Mouse (Mus musculus): ENCODE data around the gene Ccdc42.

- TF ChIP-seq CTCF (IDR thresholded peaks at IDR 0.05) (no peak), POLR2A (IDR thresholded peaks at IDR 0.05; ENCODE audit: insufficient read depth, low read depth, low read length) (no peak), EP300 (IDR thresholded peaks at IDR 0.05; ENCODE audit: insufficient read depth, low read depth, low read length) (no peak)
Observed at GRCm38 (mm10) chr11:68539621-68540020, 47.2 kb upstream of the Ccdc42 start.
